Mouse (Mus musculus): ENCODE data around the gene Smoc1. TPM values are rescaled to one million over a fixed set of nuclear protein-coding genes. Genes with fewer than 3 reads are reported as not detected.

The Smoc1 gene
- polyA plus RNA-seq, 1 experiment from 2014 or later, result 2.3 TPM

GRCm38 (mm10) chr12:81141329-81141711 is 114.7 kb downstream of the Smoc1 start:
- H3K36me3 ChIP-seq, result no peaks in the 10 kb centered on the region
- H3K4me3 ChIP-seq (replicated peaks), result no peak overlapping the region
- H3K4me2 ChIP-seq, result no peak overlapping the region
- H3K27me3 ChIP-seq, result peaks cover 36% of the 10 kb centered on the region
- no peak for ATAC-seq (replicated peaks; ENCODE audit: low FRiP score)
- WGBS, result 21% methylated on average over 7 of the region's 7 CpGs
- no peak overlapping the region for H3K27ac ChIP-seq
- H3K4me1 ChIP-seq, result peaks cover 6% of the 10 kb centered on the region; the same call in 1 of the 2 replicates
- no peak overlapping the region for H3K9ac ChIP-seq
- H3K9me3 ChIP-seq (replicated peaks), result no peaks in the 10 kb centered on the region

DNA sequence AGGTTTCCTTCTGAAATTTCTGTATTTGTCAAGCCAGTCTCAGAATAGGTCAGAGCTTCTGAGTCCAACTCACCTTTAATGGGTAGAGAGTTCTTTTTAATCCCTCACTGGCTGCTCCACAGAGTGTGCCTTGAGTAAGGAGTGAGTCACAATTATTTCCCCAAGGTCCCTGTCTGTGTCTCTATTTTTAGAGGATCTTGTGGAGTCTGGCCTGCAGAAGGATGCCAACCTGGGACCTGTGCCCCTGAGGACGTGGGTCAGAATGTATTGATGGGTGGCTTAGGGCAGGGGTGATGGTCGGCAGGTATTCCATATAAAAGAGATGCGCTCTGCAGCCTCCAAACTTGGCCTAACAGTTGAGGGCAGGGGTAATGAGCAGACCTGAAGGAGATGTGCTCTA is 115.6 kb downstream of the Smoc1 start:
- no peak overlapping the region for H3K9ac ChIP-seq
- peaks cover 6% of the 10 kb centered on the region; the same call in 1 of the 2 replicates for H3K4me1 ChIP-seq
- no peak overlapping the region for H3K4me2 ChIP-seq
- no peak overlapping the region for H3K27ac ChIP-seq
- peaks cover 36% of the 10 kb centered on the region for H3K27me3 ChIP-seq
- H3K36me3 ChIP-seq, result no peaks in the 10 kb centered on the region
- H3K4me3 ChIP-seq (replicated peaks), result no peak overlapping the region
- ATAC-seq (replicated peaks; ENCODE audit: low FRiP score), result no peak
- H3K9me3 ChIP-seq (replicated peaks), result no peaks in the 10 kb centered on the region
- WGBS, result 82% methylated on average over 3 of the region's 3 CpGs

DNA sequence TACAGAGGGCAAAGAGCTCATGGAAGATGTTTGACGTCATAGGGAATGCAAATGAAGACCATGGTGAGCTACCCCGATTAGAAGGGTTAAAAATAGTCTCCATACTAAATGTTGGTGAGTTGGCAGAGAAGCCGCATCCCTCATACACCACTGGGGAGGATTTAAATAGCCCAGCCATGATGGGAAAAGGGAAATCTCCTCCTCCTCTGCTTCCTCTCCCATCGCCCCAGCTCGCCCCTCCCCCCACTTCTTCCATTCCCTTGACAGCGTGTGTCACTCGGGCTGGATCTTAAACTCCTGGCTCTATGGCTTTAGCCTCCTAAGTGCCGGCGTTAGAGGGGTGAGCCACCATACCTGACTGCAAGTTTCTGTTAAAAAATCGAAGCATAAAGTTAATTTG is 117.6 kb downstream of the Smoc1 start:
- H3K27me3 ChIP-seq, result peaks cover 45% of the 10 kb centered on the region
- ATAC-seq (replicated peaks; ENCODE audit: low FRiP score), result no peak
- no peak overlapping the region for H3K9ac ChIP-seq
- peaks cover 6% of the 10 kb centered on the region; the same call in 1 of the 2 replicates for H3K4me1 ChIP-seq
- 63% methylated on average over 10 of the region's 10 CpGs for WGBS
- H3K4me2 ChIP-seq, result no peak overlapping the region
- no peak overlapping the region for H3K27ac ChIP-seq
- H3K36me3 ChIP-seq, result no peaks in the 10 kb centered on the region
- H3K9me3 ChIP-seq (replicated peaks), result no peaks in the 10 kb centered on the region
- H3K4me3 ChIP-seq (replicated peaks), result no peak overlapping the region

DNA sequence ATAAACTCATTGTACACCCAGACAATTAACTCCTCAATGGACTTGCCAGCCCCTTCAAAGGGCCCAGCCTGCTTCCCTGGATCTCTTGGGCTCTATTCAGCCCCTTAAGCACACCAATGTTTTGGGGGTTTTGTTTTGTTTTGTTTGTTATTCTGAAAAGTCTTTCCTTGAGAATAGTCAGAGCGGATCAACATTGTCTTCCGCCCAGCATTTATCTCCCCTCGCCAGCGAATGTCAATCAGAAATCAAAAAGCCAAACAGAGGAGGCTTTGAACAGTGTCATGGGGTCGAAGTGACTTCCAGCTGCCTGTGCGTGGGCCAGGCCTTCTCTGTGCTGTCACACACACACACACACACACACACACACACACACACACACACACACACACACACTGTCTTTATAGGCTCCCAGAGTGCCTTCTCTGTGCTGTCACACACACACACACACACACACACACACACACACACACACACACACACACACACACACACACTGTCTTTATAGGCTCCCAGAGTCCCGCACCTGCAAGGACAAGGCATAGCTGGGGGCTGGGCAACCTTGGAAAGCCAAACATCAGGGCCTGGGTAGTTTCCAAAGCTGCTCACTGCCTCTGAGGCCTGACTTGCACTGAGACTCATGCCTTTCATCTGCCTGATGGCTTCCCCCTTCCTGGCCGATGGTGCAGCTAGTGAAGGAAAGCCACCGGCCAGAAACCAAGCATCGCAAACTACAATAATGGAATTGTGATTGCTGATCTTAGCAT is 120.0 kb downstream of the Smoc1 start:
- Histone ChIP-seq H3K27ac (no peak overlapping the region), H3K4me3 (replicated peaks) (no peak overlapping the region), H3K36me3 (no peaks in the 10 kb centered on the region), H3K27me3 (peaks cover 36% of the 10 kb centered on the region), H3K4me1 (no peaks in the 10 kb centered on the region), H3K9me3 (replicated peaks) (no peaks in the 10 kb centered on the region), H3K4me2 (no peak overlapping the region), H3K9ac (no peak overlapping the region)
- WGBS, result 68% methylated on average over 10 of the region's 10 CpGs
- no peak for ATAC-seq (replicated peaks; ENCODE audit: low FRiP score)

- Histone ChIP-seq H3K27me3 (peaks cover 33% of the 10 kb centered on the region), H3K9ac (no peak overlapping the region), H3K4me1 (no peaks in the 10 kb centered on the region), H3K4me2 (no peak overlapping the region), H3K4me3 (replicated peaks) (no peak overlapping the region), H3K9me3 (replicated peaks) (no peaks in the 10 kb centered on the region), H3K36me3 (no peaks in the 10 kb centered on the region), H3K27ac (no peak overlapping the region)
- ATAC-seq (replicated peaks; ENCODE audit: low FRiP score), result no peak
- WGBS, result 92% methylated on average over 6 of the region's 6 CpGs
Observed at GRCm38 (mm10) chr12:81147956-81148355, 121.3 kb downstream of the Smoc1 start.

- Histone ChIP-seq H3K4me1 (no peaks in the 10 kb centered on the region), H3K9me3 (replicated peaks) (no peaks in the 10 kb centered on the region), H3K36me3 (no peaks in the 10 kb centered on the region), H3K4me2 (no peak overlapping the region), H3K9ac (no peak overlapping the region), H3K27ac (no peak overlapping the region), H3K4me3 (replicated peaks) (no peak overlapping the region), H3K27me3 (peaks cover 39% of the 10 kb centered on the region)
- WGBS, result 81% methylated on average over 5 of the region's 5 CpGs
- ATAC-seq (replicated peaks; ENCODE audit: low FRiP score), result no peak
Observed at GRCm38 (mm10) chr12:81150917-81151316, 124.3 kb downstream of the Smoc1 start.

GRCm38 (mm10) chr12:81152082-81152481 is 125.5 kb downstream of the Smoc1 start:
- Histone ChIP-seq H3K36me3 (no peaks in the 10 kb centered on the region), H3K9ac (no peak overlapping the region), H3K4me3 (replicated peaks) (no peak overlapping the region), H3K27ac (no peak overlapping the region), H3K27me3 (peaks cover 47% of the 10 kb centered on the region), H3K4me2 (no peak overlapping the region), H3K9me3 (replicated peaks) (no peaks in the 10 kb centered on the region), H3K4me1 (no peaks in the 10 kb centered on the region)
- WGBS, result 54% methylated on average over 2 of the region's 2 CpGs
- no peak for ATAC-seq (replicated peaks; ENCODE audit: low FRiP score)

DNA sequence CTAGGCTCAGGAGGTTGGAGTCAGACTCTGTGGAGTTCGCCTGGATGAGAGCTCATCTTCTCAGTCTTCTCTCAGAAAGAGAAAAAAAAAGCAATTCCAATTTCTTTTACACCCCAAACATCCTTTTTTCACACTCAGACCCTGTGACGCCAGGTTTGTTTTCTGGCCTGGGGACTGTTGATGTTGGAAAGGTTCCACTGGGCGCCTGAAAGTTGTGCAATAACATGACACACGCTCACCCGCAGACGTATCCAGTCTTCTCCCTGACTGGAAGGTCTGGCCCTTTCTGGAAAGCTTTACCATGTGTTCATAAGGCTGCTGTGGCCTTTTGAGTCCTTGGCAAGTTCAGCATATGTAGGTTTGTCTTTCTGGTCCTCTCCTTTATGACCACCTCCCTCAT is 129.1 kb downstream of the Smoc1 start:
- 0 out of 2 replicates have a peak, but pooled peaks cover 4% of the 10 kb centered on the region for H3K4me1 ChIP-seq
- H3K4me3 ChIP-seq (replicated peaks), result no peak overlapping the region
- 55% methylated on average over 6 of the region's 6 CpGs for WGBS

DNA sequence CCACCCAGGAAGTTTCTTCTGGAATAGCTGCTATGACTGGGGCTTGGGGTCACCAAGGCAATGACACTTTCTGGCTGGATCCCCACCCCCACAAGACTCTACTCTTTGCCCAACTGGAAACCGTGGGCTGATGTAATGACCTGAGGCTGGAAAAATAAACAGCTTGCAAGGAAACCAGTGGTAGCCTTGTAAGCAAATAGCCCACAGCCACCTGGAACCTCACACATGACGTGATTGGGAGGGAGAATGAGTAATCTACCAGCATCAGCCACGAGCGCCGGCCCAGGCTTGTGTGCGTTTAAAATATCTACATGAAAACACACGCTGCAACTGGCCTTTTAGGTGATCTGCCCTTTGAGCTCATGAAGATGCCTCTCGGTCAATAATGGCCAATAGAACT is 130.2 kb downstream of the Smoc1 start:
- H3K9me3 ChIP-seq (replicated peaks), result no peaks in the 10 kb centered on the region
- 0 out of 2 replicates have a peak, but pooled peaks cover 4% of the 10 kb centered on the region for H3K4me1 ChIP-seq
- H3K4me2 ChIP-seq, result no peak overlapping the region
- H3K27ac ChIP-seq, result no peak overlapping the region
- no peak overlapping the region for H3K4me3 ChIP-seq (replicated peaks)
- H3K9ac ChIP-seq, result no peak overlapping the region
- H3K27me3 ChIP-seq, result peaks cover 73% of the 10 kb centered on the region
- no peak for ATAC-seq (replicated peaks; ENCODE audit: low FRiP score)
- no peaks in the 10 kb centered on the region for H3K36me3 ChIP-seq
- 70% methylated on average over 8 of the region's 8 CpGs for WGBS

More for the DNA sequence above, 129.1 kb downstream of the Smoc1 start:
- Histone ChIP-seq H3K9me3 (replicated peaks) (no peaks in the 10 kb centered on the region), H3K36me3 (no peaks in the 10 kb centered on the region), H3K9ac (no peak overlapping the region), H3K27me3 (peaks cover 63% of the 10 kb centered on the region), H3K4me2 (no peak overlapping the region), H3K27ac (no peak overlapping the region)
- ATAC-seq (replicated peaks; ENCODE audit: low FRiP score), result no peak

DNA sequence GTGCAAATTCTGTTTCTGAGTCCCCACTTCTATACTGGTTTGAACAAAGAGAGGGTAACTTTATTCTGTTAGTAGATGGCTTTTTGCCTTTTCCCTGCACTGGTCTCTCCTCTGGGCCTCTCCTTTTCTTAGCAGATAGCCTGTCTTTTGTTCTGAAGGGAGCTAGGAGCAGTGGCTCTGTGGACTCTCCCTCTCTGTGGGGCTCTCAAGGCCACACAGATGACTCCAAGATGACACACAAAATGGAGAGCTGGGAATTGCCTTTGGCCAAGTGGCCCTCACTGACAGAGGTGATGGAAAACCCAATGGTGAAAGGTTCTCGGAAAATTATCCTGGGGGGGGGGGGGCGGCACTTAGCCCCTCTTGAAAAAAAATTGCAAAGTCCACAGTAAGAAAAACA is 133.3 kb downstream of the Smoc1 start:
- H3K4me1 ChIP-seq, result 0 out of 2 replicates have a peak, but pooled peaks cover 4% of the 10 kb centered on the region

DNA sequence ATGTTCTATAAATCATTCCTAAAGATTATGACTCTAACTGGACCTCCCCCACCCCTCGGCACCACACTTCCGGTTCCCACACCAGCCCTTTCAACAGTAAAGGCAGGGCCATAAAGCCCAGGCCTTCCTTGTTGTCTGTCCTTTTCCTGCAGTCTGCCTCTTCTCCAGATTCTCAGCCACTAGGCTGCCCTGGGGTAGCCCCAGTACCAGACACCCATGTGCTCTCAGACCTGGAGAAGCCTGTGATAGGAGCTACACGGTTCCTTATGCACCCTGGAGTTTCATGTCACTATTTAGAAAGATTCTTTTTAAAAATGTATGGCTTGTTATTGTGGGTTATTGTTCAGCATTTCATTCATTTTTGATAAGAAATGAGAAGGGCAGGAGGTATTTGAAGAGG is 133.8 kb downstream of the Smoc1 start:
- Histone ChIP-seq H3K4me2 (no peak overlapping the region), H3K9me3 (replicated peaks) (no peaks in the 10 kb centered on the region), H3K36me3 (no peaks in the 10 kb centered on the region), H3K9ac (no peak overlapping the region), H3K27me3 (peaks cover 81% of the 10 kb centered on the region), H3K4me3 (replicated peaks) (no peak overlapping the region), H3K27ac (no peak overlapping the region), H3K4me1 (0 out of 2 replicates have a peak, but pooled peaks cover 4% of the 10 kb centered on the region)
- ATAC-seq (replicated peaks; ENCODE audit: low FRiP score), result no peak
- 25% methylated on average over 3 of the region's 3 CpGs for WGBS

More for the DNA sequence above, 133.3 kb downstream of the Smoc1 start:
- Histone ChIP-seq H3K27ac (no peak overlapping the region), H3K9me3 (replicated peaks) (no peaks in the 10 kb centered on the region), H3K36me3 (no peaks in the 10 kb centered on the region), H3K4me2 (no peak overlapping the region), H3K27me3 (peaks cover 82% of the 10 kb centered on the region), H3K9ac (no peak overlapping the region), H3K4me3 (replicated peaks) (no peak overlapping the region)
- WGBS, result 23% methylated on average over 2 of the region's 2 CpGs
- ATAC-seq (replicated peaks; ENCODE audit: low FRiP score), result no peak

- Histone ChIP-seq H3K4me3 (replicated peaks) (no peak overlapping the region), H3K9ac (no peak overlapping the region), H3K36me3 (no peaks in the 10 kb centered on the region), H3K4me1 (peaks cover 7% of the 10 kb centered on the region), H3K27me3 (peaks cover 81% of the 10 kb centered on the region), H3K27ac (no peak overlapping the region), H3K4me2 (no peak overlapping the region), H3K9me3 (replicated peaks) (no peaks in the 10 kb centered on the region)
- no peak for ATAC-seq (replicated peaks; ENCODE audit: low FRiP score)
- WGBS, result 69% methylated on average over 5 of the region's 5 CpGs
Observed at GRCm38 (mm10) chr12:81160831-81161230, 134.2 kb downstream of the Smoc1 start.

DNA sequence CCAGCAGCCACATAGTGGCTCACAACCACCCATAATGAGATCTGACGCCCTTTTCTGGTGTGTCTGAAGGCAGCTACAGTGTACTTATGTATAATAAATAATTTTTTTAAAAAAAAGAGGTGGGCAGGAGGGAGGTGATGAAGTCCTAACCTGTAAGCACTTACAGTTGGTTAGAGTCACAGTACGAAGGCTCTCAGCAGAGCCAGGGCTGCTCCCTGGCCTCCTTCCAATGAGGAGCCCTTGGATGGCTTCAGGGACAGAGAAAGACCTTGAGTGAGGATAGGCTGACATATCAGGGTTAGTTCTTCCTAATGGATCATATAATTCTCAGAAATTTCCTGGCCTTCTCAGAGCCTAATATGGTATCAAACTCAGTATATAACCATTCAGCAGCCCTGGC is 134.7 kb downstream of the Smoc1 start:
- no peak for ATAC-seq (replicated peaks; ENCODE audit: low FRiP score)

More for the DNA sequence above, 134.7 kb downstream of the Smoc1 start:
- Histone ChIP-seq H3K9me3 (replicated peaks) (no peaks in the 10 kb centered on the region), H3K27ac (no peak overlapping the region), H3K9ac (no peak overlapping the region), H3K27me3 (peaks cover 79% of the 10 kb centered on the region), H3K4me2 (no peak overlapping the region), H3K4me3 (replicated peaks) (no peak overlapping the region), H3K4me1 (peaks cover 11% of the 10 kb centered on the region), H3K36me3 (no peaks in the 10 kb centered on the region)
- WGBS, result 90% methylated on average over 2 of the region's 2 CpGs

All from kidney, embryonic 15.5 days (tissue).